Mouse (Mus musculus): ENCODE data around the gene Glis1.
A peak's percentile ranks its signal among the peaks of the same experiment; 100 is the strongest.

The Glis1 gene

GRCm38 (mm10) chr4:107453141-107453984 is 19.0 kb downstream of the Glis1 start:
- DNase-seq: peak; percentile 74

DNA sequence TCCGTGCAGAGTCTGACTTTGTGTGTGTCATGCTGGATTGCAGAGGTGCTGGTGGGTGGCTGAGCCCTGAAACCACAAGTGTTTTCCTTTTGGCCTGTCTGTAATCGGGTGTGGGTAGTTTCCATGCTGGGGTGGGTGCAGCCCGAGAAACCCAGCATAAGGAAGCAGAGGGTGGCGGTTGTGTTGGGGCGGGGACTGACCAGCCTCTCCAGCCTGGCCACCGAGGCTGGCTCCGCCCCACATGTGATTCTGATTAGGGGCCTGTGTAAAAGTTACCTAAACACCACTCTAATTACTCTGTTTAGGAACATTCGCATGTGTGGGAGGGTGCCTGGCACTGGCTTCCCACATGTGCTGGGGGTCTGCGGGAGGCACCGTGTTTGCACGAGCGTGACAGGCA is 23.2 kb downstream of the Glis1 start:
- no peak for DNase-seq

DNA sequence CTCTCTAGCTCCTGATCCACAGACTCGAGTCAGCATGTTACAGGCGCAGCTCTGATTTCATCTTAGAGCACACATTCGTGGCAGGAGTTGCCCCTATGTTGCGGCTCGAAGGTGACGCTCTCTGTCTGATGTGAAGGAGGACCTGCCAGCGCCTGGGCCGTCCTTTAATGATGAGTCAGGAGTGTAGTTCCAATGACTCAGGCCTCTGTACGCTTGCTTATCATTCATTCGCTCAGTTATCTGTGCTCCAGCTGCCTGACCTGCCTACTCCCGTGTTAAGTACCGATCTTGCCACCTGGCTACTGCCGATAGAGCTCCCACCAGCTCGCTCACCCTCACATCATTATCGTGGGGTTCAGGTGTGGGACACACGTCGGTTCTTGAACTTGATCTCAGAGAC is 24.5 kb downstream of the Glis1 start:
- no peak for DNase-seq

DNA sequence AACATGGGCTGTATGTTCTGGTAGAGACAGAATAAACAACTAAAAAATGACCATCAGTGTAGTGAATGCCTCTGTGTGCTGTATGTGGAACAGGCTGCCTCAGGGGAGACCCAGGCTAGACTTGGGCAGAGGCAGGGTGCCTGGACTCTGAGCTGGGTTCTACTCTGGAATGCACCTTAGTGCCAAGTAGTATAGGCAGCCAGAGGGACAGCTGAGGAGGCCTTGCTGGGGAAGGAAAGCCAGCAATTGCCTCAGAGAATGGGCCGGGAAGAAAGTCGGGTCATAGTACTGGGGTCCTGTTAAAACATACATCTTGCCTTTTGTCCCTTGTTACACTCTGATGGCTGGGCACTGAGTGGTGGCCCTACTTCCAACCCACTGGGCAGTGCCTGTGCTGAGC is 25.1 kb downstream of the Glis1 start:
- DNase-seq: no peak

- DNase-seq: no peak
These were observed 26.1 kb downstream of the Glis1 start for GRCm38 (mm10) chr4:107460468-107460867.

GRCm38 (mm10) chr4:107467831-107468230 is 33.4 kb downstream of the Glis1 start:
- no peak for DNase-seq

GRCm38 (mm10) chr4:107468264-107468663 is 33.9 kb downstream of the Glis1 start:
- no peak for DNase-seq

- no peak for DNase-seq
These were observed 34.4 kb downstream of the Glis1 start for GRCm38 (mm10) chr4:107468768-107469167.

DNA sequence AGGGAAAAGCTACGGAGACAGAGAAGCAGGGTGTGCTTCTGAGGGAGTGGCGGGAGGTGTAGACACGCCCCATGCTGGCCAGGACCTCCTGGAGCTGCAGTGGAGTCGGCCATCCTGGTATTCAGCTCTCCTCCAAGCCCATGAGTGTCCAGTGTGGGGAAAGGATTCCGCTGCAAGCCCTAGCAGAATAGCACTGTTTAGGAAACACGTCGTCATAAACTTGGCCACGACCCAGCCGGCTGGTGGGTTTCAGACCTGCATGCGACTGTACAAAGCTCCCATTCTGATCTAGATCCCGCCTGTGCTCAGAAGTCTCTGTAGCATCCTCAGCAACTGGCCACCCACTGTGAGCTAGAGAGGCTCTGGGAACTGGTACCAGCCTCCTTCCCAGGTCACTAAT is 41.9 kb downstream of the Glis1 start:
- no peak for DNase-seq

GRCm38 (mm10) chr4:107479015-107479414 is 44.6 kb downstream of the Glis1 start:
- no peak for DNase-seq

DNA sequence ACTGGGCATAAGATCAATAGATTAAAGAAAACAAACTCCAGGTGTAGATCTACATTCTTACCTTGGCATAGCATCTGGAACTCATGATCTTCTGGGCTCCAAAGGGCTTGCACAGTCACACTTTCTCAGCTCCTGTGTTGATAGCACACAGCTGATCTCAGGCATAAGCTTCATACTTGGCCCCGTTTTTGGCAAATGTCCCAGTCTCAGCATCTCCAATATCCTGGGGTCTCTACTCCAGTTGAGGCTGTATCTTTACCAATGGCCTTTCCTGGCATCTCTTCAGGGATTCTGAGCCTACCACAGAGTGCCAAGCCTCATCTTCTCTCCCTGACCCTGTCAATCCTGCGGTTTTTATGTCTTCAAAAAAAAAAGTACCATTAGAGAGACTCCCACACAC is 48.1 kb downstream of the Glis1 start:
- no peak for DNase-seq

- DNase-seq: no peak
These were observed 49.3 kb downstream of the Glis1 start for GRCm38 (mm10) chr4:107483556-107484220.

DNA sequence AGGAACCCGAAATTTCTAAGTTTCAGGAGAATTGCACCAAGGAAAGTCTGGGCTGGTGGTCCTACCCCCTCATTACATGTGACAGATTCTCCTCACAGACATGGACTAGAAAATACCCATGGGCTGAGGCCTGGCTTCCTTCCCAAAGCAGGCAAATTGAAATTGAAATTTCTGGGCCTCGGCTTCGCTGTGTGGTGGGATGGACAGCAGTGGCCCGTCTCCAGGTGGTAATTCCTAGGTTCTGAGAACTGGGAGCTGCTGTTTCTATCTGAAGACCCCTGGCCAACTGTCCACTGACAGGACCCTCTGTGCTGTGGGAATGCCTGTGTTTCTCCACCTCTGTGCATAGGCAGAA is 49.8 kb downstream of the Glis1 start:
- DNase-seq: no peak

GRCm38 (mm10) chr4:107485903-107486302 is 51.5 kb downstream of the Glis1 start:
- no peak for DNase-seq

GRCm38 (mm10) chr4:107489121-107489840 is 54.9 kb downstream of the Glis1 start:
- DNase-seq: no peak

DNA sequence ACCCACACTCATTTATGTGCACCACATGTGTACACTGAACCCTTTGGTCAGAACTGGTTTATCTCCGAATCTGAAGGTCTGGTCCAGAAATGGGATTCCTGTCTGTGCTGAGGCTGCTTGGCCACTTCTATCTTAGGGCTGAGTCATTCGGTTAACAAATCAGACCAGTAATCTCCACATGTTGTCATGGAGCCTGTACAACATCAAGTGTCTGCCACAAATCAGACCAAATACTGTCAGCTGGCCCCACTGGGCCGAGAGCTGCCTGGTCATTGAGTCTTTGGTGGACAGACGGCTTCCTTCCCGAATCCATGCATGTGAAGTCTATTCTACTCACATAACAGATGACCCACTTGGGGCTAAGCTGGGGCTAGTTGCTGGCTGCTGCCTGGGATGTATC is 58.6 kb downstream of the Glis1 start:
- DNase-seq: no peak

GRCm38 (mm10) chr4:107495751-107496430 is 61.5 kb downstream of the Glis1 start:
- DNase-seq: no peak

DNA sequence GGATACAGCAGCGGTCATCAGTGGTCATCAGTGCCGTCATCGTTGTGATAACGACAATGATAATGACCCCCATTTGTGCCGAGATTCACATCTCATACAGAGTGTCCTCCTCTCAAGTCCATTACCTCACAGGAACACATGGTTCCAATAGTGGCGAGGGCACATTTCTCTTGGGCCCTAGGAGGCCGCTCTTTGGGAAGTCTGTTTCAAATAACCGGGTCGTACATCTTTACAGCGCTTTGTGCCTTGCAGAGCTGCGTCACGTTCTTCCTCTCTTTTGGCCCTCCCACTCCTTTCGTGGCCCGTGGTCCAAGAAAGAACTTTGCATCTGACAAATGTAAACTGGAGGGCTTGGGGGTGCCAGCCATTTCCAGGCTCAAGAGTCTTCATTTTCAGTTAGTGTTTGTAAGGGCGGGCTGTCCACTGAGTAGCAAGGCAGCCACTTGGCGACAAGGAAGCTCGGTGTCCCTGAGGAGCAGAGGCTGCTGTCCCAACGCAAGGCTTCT is 63.1 kb downstream of the Glis1 start:
- DNase-seq: no peak

DNA sequence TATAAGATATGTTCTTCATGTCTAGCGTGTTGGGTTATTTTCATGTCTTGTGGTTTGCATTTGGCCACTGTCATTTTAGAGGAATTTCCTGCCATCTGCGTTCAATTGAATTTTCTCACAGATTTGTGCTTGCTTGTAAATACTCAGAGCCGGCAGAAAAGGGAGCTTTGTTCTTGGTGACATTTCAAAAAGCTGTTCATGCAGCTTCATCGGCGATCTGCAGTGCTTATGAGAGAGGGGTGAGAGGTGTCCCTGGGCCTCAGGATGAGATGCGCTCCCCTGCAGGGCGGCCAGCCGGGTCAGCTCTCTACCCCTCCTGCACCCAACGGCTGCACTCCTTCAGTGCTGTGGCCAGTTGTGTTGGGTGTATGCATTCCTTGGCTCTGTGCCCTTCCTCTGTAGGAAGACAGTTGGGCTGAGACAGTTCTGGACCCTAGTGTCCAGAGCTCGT is 68.2 kb downstream of the Glis1 start:
- no peak for DNase-seq

DNA sequence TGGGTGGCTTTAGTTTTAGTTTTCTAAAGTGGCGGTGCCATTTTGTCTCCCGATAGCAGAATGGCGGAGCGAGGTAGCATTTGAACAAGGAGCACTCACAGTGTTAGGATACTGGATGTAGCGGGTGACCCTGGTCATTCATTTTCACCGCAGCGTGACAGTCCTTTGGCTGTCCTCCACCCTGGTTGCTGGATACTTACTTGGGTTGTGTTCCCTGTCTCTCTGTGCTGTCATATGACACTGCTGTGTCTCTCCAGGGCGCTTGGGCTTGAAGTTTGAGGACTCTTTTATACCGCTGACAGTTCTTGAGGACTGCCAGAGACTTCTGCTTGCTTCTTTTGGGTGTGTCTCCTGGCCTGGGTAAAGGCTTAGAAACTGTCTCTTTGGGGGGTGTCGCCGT is 80.6 kb downstream of the Glis1 start:
- no peak for DNase-seq

DNA sequence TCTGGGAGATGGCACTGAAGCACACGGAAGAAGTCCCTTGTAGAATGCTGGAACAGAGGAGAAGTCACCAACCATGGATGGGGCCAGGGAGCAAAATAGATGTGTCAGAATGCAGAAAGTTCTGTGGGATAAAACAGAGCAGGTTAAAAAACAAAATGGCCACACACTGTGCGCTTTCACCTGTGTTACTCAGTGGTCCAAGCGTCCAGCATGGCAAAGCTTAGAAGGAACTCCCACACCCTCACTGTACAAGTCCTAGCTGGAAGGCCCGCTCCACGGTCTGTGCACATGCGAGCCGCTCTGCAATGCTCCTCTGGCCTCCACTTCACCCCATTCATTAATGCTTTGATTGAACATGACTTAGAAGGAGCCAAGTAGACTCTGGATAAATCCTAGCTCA is 81.2 kb downstream of the Glis1 start:
- no peak for DNase-seq

DNA sequence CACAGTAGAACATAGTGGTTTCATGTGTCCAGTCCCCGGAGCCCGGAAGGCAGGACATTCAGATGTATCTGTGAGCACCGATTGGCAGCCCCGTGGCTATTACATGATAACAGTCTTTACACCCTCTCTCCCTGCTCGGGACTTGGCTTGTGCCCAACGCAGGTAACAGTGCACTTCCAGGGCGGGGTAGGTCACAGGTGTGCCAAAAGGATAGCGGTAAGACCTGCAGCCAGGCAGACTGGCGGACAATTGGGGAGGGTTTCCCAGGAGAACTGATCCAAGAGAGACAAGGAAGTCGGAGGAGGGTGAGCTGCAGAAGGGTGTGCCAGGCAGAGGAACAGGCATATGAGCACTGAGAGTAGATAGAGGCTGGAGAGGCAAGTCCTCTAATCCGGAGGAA is 84.4 kb downstream of the Glis1 start:
- no peak for DNase-seq

- DNase-seq: no peak
These were observed 85.7 kb downstream of the Glis1 start for GRCm38 (mm10) chr4:107520071-107520470.

All from right cerebral cortex, adult 18-20 months (tissue).